ENCODE assay signal across 31 mouse cellular contexts in genomic region chr9:44624390-44624789, GRCm38 (mm10). TPM values are rescaled to one million over a fixed set of nuclear protein-coding genes. Genes with fewer than 3 reads are reported as not detected.
"Had no signal": no experiment of that assay in that cellular context is flagged by ENCODE, and none has a peak within 500 bp of the region (broad histone marks: within the 10 kb centered on the region; RNA-seq: fewer than 3 reads in every experiment).

No protein-coding gene starts in this region.

- H3K27me3 ChIP-seq: embryonic facial prominence, embryonic 12.5 days; embryonic facial prominence, embryonic 13.5 days; embryonic facial prominence, embryonic 15.5 days; forebrain, embryonic 12.5 days; forebrain, embryonic 13.5 days; forebrain, embryonic 15.5 days had no signal

- H3K4me2 ChIP-seq: embryonic facial prominence, embryonic 12.5 days; embryonic facial prominence, embryonic 13.5 days; embryonic facial prominence, embryonic 15.5 days; forebrain, embryonic 12.5 days; forebrain, embryonic 13.5 days; forebrain, embryonic 15.5 days had no signal

- ATAC-seq: forebrain, embryonic 13.5 days; forebrain, embryonic 14.5 days; forebrain, embryonic 15.5 days; forebrain, embryonic 16.5 days; forebrain, postnatal 0 days had no signal

- H3K4me1 ChIP-seq: embryonic facial prominence, embryonic 10.5 days; embryonic facial prominence, embryonic 12.5 days; embryonic facial prominence, embryonic 13.5 days; embryonic facial prominence, embryonic 15.5 days; forebrain, embryonic 10.5 days; forebrain, embryonic 12.5 days had no signal

- H3K9ac ChIP-seq: embryonic facial prominence, embryonic 12.5 days; embryonic facial prominence, embryonic 13.5 days; embryonic facial prominence, embryonic 15.5 days; forebrain, embryonic 12.5 days; forebrain, embryonic 13.5 days; forebrain, embryonic 15.5 days; forebrain, postnatal 0 days had no signal

- H3K9me3 ChIP-seq: embryonic facial prominence, embryonic 10.5 days; embryonic facial prominence, embryonic 12.5 days; embryonic facial prominence, embryonic 13.5 days; embryonic facial prominence, embryonic 15.5 days; forebrain, embryonic 10.5 days; forebrain, embryonic 12.5 days; forebrain, embryonic 13.5 days; forebrain, embryonic 15.5 days had no signal

- H3K4me3 ChIP-seq: embryonic facial prominence, embryonic 10.5 days; embryonic facial prominence, embryonic 12.5 days; embryonic facial prominence, embryonic 13.5 days; embryonic facial prominence, embryonic 15.5 days; erythroblast, embryonic 14.5 days; forebrain, embryonic 10.5 days; forebrain, embryonic 12.5 days; forebrain, embryonic 13.5 days; forebrain, embryonic 15.5 days; gastrocnemius, adult 2 months; heart, adult 2 months had no signal

- DNase-seq: cerebellum, adult 2 months; cerebellum, adult 8-10 months; cerebellum, adult 9-10 months; cerebellum, adult 9-11 months; cerebellum, postnatal 10 days; cerebellum, postnatal 14 days; cerebellum, postnatal 25 days; cerebellum, postnatal 36 days; embryo, embryonic 11 days; forebrain, postnatal 0 days; gastrocnemius, adult 2 months; gastrocnemius, postnatal 10 days; gastrocnemius, postnatal 14 days; gastrocnemius, postnatal 25 days; gastrocnemius, postnatal 36 days; heart, adult 18-20 months; heart, adult 2 months had no signal

- H3K27ac ChIP-seq: embryonic facial prominence, embryonic 10.5 days; embryonic facial prominence, embryonic 12.5 days; embryonic facial prominence, embryonic 13.5 days; embryonic facial prominence, embryonic 15.5 days; forebrain, embryonic 10.5 days; forebrain, embryonic 12.5 days; forebrain, embryonic 13.5 days; forebrain, embryonic 15.5 days; gastrocnemius, adult 2 months; heart, adult 2 months had no signal

RNA-seq across cellular contexts. Expression of gene Treh, which starts 48.6 kb away (rescaled TPM):
- polyA plus RNA-seq: cerebellum, adult 2 months; embryonic facial prominence, embryonic 10.5 days; embryonic facial prominence, embryonic 11.5 days; embryonic facial prominence, embryonic 12.5 days; embryonic facial prominence, embryonic 13.5 days; embryonic facial prominence, embryonic 14.5 days; embryonic facial prominence, embryonic 15.5 days; erythroblast, embryonic 14.5 days; forebrain, embryonic 10.5 days; forebrain, embryonic 11.5 days; forebrain, embryonic 12.5 days; forebrain, embryonic 13.5 days; forebrain, embryonic 14.5 days; forebrain, embryonic 15.5 days; forebrain, embryonic 16.5 days; forebrain, postnatal 0 days; heart, adult 2 months had no signal
